Mouse (Mus musculus) liver, embryonic 12.5 days (tissue): ENCODE measurements around the gene Tkt. TPM values are rescaled to one million over a fixed set of nuclear protein-coding genes. Genes with fewer than 3 reads are reported as not detected.
"Not testable (repeated sequence)": the region's sequence is repeated elsewhere in the genome, so short reads cannot be mapped to it uniquely, and the experiment has no call there.

Experiments used
- ATAC-seq: fragments of 200-750 bp; cut with Nextera tagmentation; 2 replicates; pipeline ENCODE4 v1.8.0; 2017; ENCODE audit warnings: moderate number of reproducible peaks, mild to moderate bottlenecking, moderate library complexity
- H3K27ac ChIP-seq: fragments of 300-500 bp; sonication (generic); 2 replicates; pipeline ENCODE4 v1.5.1; 2016; ENCODE audit warnings: mild to moderate bottlenecking
- H3K27me3 ChIP-seq: fragments of 300-500 bp; sonication (generic); replicated peaks from 2 replicates; pipeline ENCODE4 v1.6.1; 2016; ENCODE audit warnings: mild to moderate bottlenecking, moderate library complexity
- H3K36me3 ChIP-seq: fragments of 300-500 bp; sonication (generic); 2 replicates; pipeline ENCODE4 v1.6.1; 2016; ENCODE audit warnings: mild to moderate bottlenecking, moderate library complexity
- H3K4me1 ChIP-seq: fragments of 300-500 bp; sonication (generic); 2 replicates; pipeline ENCODE4 v1.6.1; 2016
- H3K4me2 ChIP-seq: fragments of 300-500 bp; sonication (generic); 2 replicates; pipeline ENCODE4 v1.6.1; 2016; ENCODE audit warnings: mild to moderate bottlenecking, moderate library complexity
- H3K4me3 ChIP-seq: fragments of 300-500 bp; sonication (generic); 2 replicates; pipeline ENCODE4 v1.5.1; 2016; ENCODE audit warnings: mild to moderate bottlenecking, moderate library complexity
- H3K9ac ChIP-seq: fragments of 300-500 bp; sonication (generic); 2 replicates; pipeline ENCODE4 v1.6.1; 2016; ENCODE audit warnings: mild to moderate bottlenecking, moderate library complexity
- H3K9me3 ChIP-seq: fragments of 300-500 bp; sonication (generic); replicated peaks from 2 replicates; pipeline ENCODE4 v1.6.1; 2016; ENCODE audit warnings: mild to moderate bottlenecking, moderate library complexity
- WGBS: fragments of 180-500 bp; shearing (Covaris S2); methylation state at CpG from one replicate; pipeline ENCODE4 v1.1.7; 2016; ENCODE audit not compliant: insufficient replicate concordance; 5-methylcytosine and 5-hydroxymethylcytosine counted together
- polyA plus RNA-seq: library from polyadenylated mRNA; unstranded; fragments of >200 nt; fragmentation: Nextera tagmentation; extraction: Ambion mirVana; gene quantifications from 2 replicates; pipeline ENCODE4 v1.2.1, GENCODE M21; 2016

The Tkt gene
- polyA plus RNA-seq, 1 experiment from 2014 or later: 280 TPM

GRCm38 (mm10) chr14:30575791-30576190 lies 27.6 kb downstream of the Tkt start:
- peaks cover 45% of the 10 kb centered on the region for H3K4me1 ChIP-seq
- whole genome bisulfite sequencing: 64% methylated on average over 7 of the region's 7 CpGs
- H3K27me3 ChIP-seq: no peaks in the 10 kb centered on the region
- no peaks in the 10 kb centered on the region for H3K9me3 ChIP-seq
- 0 out of 2 replicates have a peak overlapping the region, but pooled peaks have one; percentile 10 for H3K9ac ChIP-seq
- no peak overlapping the region for H3K4me2 ChIP-seq
- no peak for ATAC-seq
- peaks cover 57% of the 10 kb centered on the region for H3K36me3 ChIP-seq
- no peak overlapping the region for H3K4me3 ChIP-seq
- H3K27ac ChIP-seq: peak overlapping the region; percentile 70

GRCm38 (mm10) chr14:30576260-30576659 lies 28.1 kb downstream of the Tkt start:
- Histone ChIP-seq H3K27ac (peak overlapping the region; percentile 70), H3K36me3 (peaks cover 52% of the 10 kb centered on the region), H3K27me3 (no peaks in the 10 kb centered on the region), H3K9ac (peak overlapping the region; percentile 10; the same call in 1 of the 2 replicates), H3K4me3 (no peak overlapping the region), H3K9me3 (no peaks in the 10 kb centered on the region), H3K4me1 (peaks cover 45% of the 10 kb centered on the region), H3K4me2 (peak overlapping the region; percentile 7; the same call in 1 of the 2 replicates)
- WGBS: 44% methylated on average over 5 of the region's 5 CpGs
- ATAC-seq: no peak

GRCm38 (mm10) chr14:30577303-30578062 lies 29.3 kb downstream of the Tkt start:
- H3K36me3 ChIP-seq: peaks cover 40% of the 10 kb centered on the region
- H3K4me2 ChIP-seq: peak overlapping the region; percentile 23
- WGBS: 11% methylated on average over 10 of the region's 12 CpGs
- not testable (repeated sequence) for H3K27me3 ChIP-seq, H3K9me3 ChIP-seq, H3K4me3 ChIP-seq
- H3K4me1 ChIP-seq: peaks cover 45% of the 10 kb centered on the region
- 0 out of 2 replicates have a peak overlapping the region, but pooled peaks have one; percentile 17 for H3K9ac ChIP-seq
- peak; percentile 85 for ATAC-seq
- peak overlapping the region; percentile 79 for H3K27ac ChIP-seq

DNA sequence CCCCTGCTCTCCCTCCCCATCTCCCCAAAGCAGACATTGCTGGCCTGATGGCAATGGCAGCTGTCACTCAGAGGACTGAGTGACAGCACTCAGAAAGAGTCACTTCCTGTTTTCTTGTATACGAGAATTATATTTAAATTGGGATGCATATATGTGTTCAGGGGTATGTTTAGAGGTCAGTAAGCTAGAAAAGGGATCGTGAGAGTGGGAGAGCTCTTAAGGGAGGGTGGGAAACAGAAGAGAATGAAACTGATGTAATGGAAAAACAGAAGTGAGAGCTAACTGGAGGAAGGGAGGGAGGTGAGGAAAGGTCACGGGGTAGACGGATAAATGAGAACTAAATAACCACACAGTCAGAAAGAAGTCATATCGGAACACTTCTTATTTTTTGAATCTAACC lies 31.0 kb downstream of the Tkt start:
- Histone ChIP-seq H3K4me1 (peaks cover 46% of the 10 kb centered on the region), H3K4me2 (no peak overlapping the region), H3K4me3 (no peak overlapping the region), H3K9me3 (no peaks in the 10 kb centered on the region), H3K27ac (no peak overlapping the region), H3K27me3 (no peaks in the 10 kb centered on the region), H3K9ac (no peak overlapping the region), H3K36me3 (peaks cover 23% of the 10 kb centered on the region)
- no peak for ATAC-seq
- WGBS: 55% methylated on average over 5 of the region's 5 CpGs

DNA sequence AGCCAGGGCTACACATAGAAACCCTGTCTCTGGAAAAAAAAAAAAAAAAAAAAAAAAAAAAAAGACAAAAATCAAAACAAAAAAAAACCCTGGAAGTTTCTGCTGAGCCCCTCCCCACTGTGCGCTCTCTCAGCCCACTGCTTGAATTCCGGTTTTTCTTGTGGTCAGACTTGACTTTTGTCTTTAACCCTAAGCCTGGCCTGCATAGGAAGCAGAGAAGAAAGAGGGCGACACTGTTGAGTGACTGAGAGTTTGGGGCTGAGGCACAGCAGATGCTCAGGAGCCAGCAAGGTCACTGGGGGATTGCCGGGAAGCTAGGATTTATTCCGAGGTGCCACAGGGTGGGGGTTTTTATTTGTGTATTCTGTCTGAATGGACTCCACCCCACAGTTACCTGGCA lies 31.7 kb downstream of the Tkt start:
- H3K4me3 ChIP-seq: no peak overlapping the region
- H3K4me1 ChIP-seq: peaks cover 50% of the 10 kb centered on the region
- no peak overlapping the region for H3K4me2 ChIP-seq
- no peak overlapping the region for H3K27ac ChIP-seq
- no peak for ATAC-seq
- WGBS: 35% methylated on average over 5 of the region's 5 CpGs
- H3K9me3 ChIP-seq: no peaks in the 10 kb centered on the region
- peaks cover 16% of the 10 kb centered on the region for H3K36me3 ChIP-seq
- no peak overlapping the region for H3K9ac ChIP-seq
- no peaks in the 10 kb centered on the region for H3K27me3 ChIP-seq

DNA sequence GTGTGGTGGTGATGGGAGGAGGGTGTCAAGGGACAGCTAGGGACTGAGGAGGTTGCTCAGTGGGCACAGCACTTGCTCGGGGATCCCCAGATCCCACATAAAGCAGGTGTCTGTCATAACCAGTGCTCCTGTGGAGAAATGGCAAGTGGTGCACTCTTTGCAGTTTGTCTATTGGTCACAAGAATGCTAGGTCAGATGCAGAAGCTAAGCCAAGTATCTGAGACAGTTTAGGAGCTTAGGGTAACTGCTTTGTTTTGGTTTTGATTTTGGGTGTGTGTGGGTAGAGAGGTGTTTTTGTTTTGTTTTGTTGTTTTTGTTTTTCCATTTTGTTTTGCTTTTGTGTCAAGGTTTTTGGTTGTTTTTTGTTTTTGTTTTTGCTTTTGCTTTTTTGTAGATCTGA lies 33.1 kb downstream of the Tkt start:
- H3K4me2 ChIP-seq: no peak overlapping the region
- no peaks in the 10 kb centered on the region for H3K9me3 ChIP-seq
- no peak for ATAC-seq
- H3K27me3 ChIP-seq: no peaks in the 10 kb centered on the region
- H3K36me3 ChIP-seq: peaks cover 3% of the 10 kb centered on the region
- H3K4me1 ChIP-seq: peaks cover 40% of the 10 kb centered on the region
- H3K4me3 ChIP-seq: no peak overlapping the region
- WGBS: 65% methylated on average over 1 of the region's 1 CpGs
- H3K27ac ChIP-seq: no peak overlapping the region
- H3K9ac ChIP-seq: no peak overlapping the region

DNA sequence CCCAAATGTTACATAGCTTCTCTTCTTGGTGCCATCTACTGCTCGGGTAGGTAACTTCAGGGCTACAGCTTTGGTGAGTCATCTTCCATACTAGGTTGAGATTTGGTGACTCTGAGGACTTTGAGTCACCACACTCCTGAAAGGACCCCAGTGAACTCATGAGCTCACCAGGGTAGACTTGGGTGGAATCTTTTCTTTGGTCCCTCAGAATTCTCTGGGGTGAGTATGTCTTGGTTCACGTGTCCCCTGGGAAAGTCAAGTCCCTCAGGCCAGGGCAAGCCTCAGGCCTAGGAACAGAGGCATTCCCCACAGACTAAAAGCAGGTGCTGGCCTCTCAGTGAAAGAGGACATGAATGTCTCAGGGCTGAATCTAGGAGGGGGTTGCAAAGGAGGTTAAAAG lies 35.9 kb downstream of the Tkt start:
- ATAC-seq: no peak
- Histone ChIP-seq H3K4me3 (no peak overlapping the region), H3K27me3 (no peaks in the 10 kb centered on the region), H3K9me3 (no peaks in the 10 kb centered on the region), H3K4me1 (peaks cover 28% of the 10 kb centered on the region), H3K36me3 (no peaks in the 10 kb centered on the region), H3K27ac (no peak overlapping the region), H3K9ac (no peak overlapping the region), H3K4me2 (no peak overlapping the region)
- WGBS: 64% methylated on average over 2 of the region's 2 CpGs

DNA sequence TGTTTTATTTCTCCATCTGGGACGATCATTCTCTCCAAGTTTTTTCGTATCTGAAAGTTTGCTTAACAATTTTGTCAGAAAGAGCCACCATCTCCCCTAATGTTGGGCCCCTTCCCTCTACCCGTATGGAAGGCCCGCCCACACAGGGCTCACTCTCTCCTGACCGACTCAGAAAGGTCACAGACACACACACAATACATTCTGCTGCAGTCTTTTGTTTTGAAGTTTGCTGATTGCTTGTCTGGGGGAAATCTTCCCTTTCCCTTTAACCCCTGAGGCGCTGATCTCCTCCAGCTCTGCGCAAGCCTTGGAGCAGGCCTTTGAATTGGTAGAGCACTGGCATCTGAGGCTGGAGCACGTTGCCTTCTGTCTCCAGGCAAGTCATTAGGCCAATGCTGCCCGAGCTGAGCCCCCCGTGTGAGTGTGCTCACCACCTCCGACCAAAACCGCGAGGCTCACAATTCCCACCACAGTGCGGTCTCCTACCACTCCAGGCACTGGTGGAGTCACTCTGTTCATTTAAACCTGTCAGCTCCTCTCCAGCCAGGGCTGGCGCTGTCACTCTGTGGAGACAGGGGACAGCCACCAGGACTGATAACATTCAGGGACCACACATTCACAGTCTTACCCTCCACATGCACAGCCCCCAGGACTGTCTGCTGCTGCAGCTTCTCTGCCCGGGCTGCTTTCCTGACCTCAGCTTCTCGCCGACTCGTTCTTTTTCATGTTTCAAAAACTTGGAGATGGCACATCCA lies 36.5 kb downstream of the Tkt start:
- WGBS: 43% methylated on average over 19 of the region's 19 CpGs
- peak; percentile 48; the same call in 1 of the 2 replicates for ATAC-seq
- no peaks in the 10 kb centered on the region for H3K27me3 ChIP-seq
- H3K4me1 ChIP-seq: peaks cover 27% of the 10 kb centered on the region
- H3K4me3 ChIP-seq: no peak overlapping the region
- H3K36me3 ChIP-seq: no peaks in the 10 kb centered on the region
- no peak overlapping the region for H3K27ac ChIP-seq
- 0 out of 2 replicates have a peak overlapping the region, but pooled peaks have one; percentile 10 for H3K4me2 ChIP-seq
- no peak overlapping the region for H3K9ac ChIP-seq
- H3K9me3 ChIP-seq: no peaks in the 10 kb centered on the region

DNA sequence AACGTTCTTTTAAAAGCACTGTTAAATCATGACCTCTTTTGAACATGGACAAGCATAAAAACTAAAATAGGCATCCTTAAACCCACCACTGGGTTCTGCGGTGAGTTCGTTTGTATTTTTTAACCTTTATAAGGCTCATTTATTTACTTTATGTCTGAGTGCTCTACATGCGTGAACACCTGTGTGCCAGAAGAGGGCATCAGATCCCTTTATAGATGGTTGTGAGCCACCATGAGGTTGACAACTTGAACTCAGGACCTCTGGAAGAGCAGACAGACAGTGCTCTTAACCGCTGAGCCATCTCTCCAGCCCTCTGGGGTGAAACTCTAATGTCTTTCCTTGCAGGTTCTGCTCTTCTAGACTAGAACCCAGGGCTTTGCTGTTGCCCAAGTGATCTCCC lies 37.2 kb downstream of the Tkt start:
- H3K4me1 ChIP-seq: peaks cover 21% of the 10 kb centered on the region
- no peaks in the 10 kb centered on the region for H3K9me3 ChIP-seq
- H3K27ac ChIP-seq: no peak overlapping the region
- no peaks in the 10 kb centered on the region for H3K36me3 ChIP-seq
- no peak overlapping the region for H3K4me3 ChIP-seq
- H3K27me3 ChIP-seq: no peaks in the 10 kb centered on the region
- H3K4me2 ChIP-seq: no peak overlapping the region
- WGBS: 77% methylated on average over 5 of the region's 5 CpGs
- no peak overlapping the region for H3K9ac ChIP-seq
- ATAC-seq: no peak

DNA sequence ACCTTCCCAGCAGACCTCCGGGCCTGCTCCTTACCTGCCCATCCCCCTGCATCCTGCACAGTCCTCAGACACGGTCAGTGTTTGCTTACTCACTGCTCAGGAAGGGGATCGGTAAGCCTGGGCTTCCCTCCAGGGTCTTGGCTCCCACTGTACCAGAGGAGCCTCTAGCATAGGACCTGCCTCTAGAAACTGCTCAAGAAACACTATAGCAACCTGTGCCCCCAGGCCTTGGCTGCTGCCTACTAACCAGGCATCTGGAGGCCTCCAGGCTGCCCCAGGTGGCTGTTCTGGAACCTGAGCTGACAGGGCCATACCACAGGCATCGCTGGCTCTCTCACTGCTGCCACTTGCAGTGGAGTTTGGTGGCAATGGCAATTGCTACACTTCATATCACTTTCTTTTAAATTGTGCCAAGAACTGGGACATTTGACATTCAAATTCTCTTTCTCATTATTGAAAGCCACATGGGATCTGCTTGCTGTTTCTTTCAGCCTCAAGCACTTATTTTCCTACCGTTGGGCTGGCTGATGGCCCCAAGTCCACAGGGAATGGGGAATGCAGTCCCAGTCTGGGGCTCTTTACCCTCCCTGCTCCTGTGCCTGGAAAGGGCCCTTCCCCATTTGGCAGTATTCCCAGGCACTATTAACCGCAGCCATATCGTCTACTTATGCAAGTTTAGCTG lies 38.8 kb downstream of the Tkt start:
- Histone ChIP-seq H3K4me1 (peaks cover 23% of the 10 kb centered on the region), H3K27me3 (no peaks in the 10 kb centered on the region), H3K9ac (no peak overlapping the region), H3K4me3 (no peak overlapping the region), H3K36me3 (no peaks in the 10 kb centered on the region), H3K9me3 (no peaks in the 10 kb centered on the region), H3K4me2 (no peak overlapping the region), H3K27ac (no peak overlapping the region)
- WGBS: 52% methylated on average over 7 of the region's 7 CpGs
- ATAC-seq: no peak

DNA sequence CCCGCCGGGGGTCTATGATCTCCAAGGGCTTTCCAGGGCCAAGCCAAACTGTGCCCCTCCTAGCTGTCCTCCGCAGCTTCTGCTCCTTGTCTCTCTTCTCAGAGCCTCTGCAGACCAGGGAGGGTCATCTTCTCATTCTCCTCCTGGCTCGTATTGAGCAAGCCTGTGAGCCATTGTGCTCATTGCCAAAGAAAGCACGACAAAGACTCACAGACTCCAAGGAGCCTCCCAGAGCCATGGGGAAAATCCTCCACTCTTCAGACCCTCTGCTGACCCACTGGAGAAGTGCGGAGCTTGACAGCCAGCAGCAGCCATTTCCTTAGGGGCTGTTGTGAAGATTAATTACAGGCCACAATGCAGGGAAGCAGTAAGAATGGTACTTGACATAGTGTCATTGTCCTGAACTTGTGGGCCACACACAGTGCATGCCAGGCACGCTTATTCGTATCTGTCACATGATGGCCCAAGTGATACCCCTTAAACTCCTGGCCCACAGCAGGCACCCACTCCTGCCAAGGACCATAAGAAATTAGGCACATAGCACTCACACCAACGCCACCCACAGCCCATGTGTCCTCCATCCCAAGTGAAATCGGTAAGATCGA lies 42.0 kb downstream of the Tkt start:
- Histone ChIP-seq H3K9me3 (no peaks in the 10 kb centered on the region), H3K9ac (no peak overlapping the region), H3K36me3 (no peaks in the 10 kb centered on the region), H3K4me1 (peaks cover 20% of the 10 kb centered on the region), H3K4me2 (no peak overlapping the region), H3K27ac (no peak overlapping the region), H3K27me3 (no peaks in the 10 kb centered on the region), H3K4me3 (no peak overlapping the region)
- no peak for ATAC-seq
- WGBS: 71% methylated on average over 11 of the region's 11 CpGs
